Mouse (Mus musculus) thymus, postnatal 0 days (tissue): ENCODE measurements at regions not wholly inside any gene's neighbourhood (a gene's known extent, or its start where the extent isn't known, plus 50 kb on each side); places are given as distances from the start of the nearest gene placed in this dataset.

Experiments used
- DNase-seq: peaks from one replicate; pipeline ENCODE4 v3.0.0-alpha.2; 2015; ENCODE audit warnings: low spot score

DNA sequence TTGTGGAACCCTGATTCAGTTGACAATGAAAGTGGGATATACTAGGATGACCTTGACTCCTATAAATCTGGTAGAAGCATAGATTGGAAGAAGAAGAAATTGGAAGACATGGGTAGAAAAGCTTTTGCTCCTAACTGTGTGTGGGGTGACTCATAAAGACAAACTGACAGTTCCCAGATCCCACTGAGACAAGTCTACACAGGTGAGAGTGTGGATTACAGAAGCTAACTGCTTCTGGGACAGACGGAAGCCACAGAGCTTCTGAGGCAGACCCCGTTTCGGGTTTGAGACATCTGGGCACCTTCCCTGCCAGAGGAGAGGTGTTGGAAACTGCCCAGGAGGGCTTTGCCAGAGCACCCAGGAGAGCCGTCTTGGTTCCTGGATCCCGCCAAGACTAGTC is 204.7 kb upstream of the Fam98a start:
- no peak for DNase-seq

DNA sequence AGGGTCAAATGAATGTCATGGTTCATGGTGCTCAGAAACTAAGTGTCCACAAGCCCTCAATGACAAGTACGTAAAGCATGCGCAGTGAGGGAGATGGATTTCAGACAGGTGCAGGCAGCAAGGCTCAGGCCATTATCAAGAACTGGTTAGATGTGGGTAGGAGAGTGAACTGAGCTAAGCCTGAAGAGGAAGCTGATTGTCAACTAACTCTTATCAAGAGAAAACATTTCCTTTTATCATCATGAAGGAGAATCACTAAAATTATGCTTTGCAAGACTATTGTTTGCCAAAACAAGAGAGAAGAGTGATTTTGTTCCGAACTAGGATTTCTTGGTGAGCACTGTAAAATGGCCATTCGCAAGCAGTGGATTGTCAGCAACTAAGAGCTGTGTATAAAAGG is 164.7 kb upstream of the Fam98a start:
- no peak for DNase-seq

DNA sequence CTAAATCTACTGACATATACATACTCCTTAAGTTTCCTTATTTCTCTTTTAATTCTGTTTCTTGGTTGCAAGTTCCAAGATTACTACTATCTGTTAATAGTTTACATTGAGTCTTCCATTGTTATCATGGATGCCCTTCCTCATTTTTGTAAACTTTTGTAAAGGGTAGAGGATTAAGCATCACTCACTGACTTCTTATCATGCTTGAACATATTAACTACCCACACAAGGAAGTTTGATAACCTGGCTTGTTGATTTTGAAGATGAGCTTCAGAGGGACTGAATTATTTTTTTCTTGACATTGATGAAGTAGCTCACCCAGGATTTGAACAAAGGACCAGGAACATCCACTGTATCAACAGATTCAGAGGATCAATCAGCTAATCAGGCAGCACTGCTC is 162.8 kb upstream of the Fam98a start:
- DNase-seq: no peak

DNA sequence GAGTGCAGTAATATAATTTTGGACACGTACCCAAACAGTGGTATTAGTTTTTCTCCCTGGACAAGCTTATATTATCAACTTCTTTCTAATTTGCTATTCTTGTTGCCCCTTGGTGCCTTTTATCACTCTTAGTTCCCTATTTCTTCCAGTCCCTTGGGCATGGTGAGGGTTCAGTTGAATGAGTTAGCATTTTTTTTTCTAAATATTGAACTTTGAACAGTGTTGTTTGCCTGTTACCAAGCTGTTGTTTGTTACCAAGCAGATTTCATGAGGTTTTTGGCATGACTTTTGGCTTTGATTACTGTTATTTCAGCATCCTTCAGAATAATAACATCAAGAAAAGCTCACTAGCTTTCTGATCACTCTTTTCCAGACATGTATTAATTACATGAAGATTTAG is 162.3 kb upstream of the Fam98a start:
- DNase-seq: no peak

DNA sequence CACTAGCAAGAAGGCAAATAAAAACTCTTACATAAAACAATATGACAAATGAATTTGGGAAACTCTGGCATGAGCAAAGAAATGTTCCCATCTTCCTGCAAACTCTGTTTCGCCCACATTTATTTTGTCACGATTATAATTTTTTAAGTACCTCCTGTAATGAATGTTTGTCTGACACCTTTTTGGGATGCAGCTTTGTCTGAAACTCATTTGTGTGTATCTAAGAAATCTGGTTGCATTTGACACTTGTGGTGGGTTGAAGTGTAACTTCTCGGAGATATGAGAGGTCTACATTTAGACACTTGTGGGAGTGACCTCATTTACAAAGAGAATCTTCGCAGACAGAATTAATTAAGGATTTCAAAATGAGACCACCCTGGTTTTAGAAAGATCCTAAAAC is 155.9 kb upstream of the Fam98a start:
- no peak for DNase-seq

DNA sequence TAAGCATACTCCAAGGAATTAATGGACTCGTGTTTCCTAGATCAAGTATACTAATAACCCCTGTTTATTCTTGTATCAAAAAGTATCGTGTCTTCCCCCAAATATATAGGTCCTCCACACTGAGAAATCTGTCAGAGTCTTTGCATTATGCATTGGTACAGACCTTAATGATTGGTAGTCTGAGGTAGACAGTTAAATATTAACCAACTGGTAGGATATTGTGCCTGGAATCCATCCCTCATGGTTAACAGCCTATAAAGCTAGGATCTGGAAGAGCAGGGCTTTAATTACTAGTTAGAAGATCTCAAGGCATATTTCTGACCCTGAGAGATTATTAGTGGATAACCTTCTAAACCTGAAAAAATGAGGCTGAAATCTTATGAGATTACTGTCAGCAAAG is 153.6 kb upstream of the Fam98a start:
- DNase-seq: no peak

DNA sequence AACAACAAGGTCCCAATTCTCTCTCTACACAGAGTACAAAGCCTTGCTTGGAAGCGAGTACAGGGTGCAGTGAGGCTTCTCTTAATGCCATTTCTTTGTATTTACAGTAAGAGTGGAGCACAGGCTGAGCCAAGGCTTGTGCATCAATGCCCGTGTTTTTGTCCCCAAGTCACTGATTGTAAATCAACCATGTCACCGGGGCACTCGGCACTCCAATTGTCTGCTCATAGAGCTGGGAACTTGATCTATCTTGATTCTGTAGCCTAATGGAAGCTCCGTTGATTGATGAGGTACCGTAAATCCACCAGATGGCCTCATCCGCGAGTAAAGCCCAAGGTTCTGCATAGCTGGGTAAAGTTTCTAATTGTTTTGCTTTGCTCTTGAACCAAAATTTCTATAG is 152.1 kb upstream of the Fam98a start:
- no peak for DNase-seq

DNA sequence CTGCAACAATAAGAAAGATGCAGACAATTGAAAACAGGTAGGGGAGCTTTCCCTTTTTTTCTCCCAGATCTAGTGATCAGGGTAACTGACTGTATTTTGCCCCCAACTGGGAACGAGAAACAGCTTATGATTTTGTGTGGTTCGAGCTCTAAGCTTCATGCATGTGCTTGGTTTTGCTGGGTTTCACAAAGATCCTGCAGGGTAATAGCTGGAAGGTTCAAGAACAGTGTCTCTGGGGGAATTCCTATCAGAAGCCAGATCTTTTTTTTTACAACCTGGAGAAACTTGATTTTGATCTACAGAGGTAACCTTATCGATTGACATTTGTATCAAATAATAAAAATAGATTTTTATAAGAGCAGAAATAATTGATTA is 145.0 kb upstream of the Fam98a start:
- DNase-seq: no peak

DNA sequence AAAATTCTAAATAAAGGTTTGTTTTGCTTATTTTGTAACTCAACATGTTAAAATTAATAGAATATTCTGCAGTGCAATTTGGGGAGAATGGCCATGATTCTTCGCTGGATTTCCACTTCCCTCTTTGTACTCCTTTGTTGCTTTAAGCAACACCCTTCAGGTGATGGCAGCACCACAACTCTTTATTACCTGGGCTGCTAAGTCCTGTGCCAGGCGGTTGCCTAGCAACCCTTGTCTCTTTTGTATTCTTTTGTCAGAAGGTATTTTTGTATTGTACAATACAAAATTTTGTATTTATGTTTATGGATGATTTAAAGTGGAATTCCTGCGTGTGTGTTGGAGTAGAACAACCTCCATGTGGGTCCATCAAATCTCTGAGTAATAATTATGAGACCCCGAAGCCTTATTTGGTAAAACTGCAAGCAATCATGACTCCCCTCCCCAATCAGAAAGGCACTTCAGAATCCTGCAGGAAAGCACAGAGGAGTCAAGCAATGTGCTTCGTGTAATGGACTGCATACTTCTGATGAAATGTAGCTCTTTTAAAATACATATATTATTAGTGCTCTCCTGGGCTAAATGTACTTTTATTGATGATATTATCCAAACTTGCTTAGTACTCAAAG is 144.5 kb upstream of the Fam98a start:
- no peak for DNase-seq

DNA sequence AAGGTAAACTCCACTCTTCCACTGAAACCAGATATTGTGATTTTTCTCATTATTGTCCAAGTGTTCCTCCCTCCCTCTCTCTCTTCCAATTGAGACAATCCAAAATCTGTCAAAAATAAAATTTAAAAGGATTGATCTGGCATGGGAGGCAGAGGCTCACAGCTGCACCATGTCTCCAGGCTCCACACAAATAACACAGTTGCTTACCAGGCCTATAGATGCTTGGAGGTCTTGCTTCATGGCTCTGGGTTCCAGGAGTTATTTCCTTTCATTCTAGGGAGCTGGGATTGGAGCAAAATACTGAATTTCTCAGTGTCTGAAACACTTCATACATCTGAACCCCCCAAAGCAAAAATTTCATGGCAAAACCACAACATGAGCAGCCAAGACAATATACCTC is 134.2 kb upstream of the Fam98a start:
- DNase-seq: no peak

DNA sequence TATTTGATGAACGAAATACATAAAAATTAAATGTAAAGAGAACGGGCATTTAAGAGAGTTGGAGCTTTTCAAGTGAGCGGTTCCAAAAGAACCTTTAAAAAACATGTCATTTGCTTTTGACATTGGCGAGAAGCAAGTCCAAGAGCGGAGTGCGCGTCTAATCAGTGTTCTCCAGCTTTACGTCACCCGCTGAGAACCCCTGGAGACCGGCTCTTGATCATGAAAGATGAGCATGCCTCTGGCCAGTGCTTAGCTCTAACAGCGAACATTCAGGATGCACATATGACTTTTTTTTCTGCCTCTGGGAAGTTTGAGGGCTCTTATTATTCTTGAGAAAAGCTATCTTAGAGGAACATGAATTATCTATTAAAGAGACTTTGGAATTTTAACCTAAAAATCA is 95.2 kb upstream of the Fam98a start:
- DNase-seq: no peak

DNA sequence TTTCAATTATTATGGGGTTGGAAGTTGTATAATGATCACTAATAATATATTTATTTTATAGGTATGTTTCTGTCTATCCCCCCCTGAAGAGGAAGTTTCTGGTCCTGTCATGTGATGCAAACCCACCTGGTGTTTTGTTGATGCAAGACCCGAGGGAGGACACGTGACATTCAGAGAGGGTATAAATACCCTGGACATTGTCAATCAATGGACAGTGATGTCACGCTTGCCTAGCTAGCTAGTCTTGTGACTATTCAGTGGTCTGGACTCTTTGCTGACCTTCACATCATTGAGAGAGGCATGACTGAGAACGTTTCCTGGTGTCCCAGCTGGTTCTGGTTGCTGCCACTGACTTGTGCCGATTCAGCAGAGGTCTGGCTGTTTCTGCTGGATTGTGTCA is 93.0 kb upstream of the Fam98a start:
- no peak for DNase-seq

DNA sequence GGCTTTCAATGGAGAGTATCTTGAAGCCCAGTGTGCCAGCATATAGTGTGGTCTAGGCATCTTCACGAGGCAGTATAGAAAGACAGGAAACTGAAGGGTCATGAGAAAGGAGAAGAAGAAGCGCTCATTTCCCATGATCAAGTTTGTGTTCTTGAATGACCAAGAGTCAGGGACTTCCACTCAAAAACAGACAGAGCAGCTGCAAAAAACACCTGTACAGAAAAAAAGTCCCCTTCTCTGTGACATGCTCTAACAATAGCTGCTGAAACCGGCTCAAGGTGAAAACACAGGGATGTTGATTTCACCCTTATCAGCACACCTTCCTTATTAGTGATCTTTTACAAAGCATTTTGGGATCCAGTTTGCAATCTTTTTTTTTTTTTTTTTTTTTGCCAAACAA is 90.6 kb upstream of the Fam98a start:
- DNase-seq: no peak

DNA sequence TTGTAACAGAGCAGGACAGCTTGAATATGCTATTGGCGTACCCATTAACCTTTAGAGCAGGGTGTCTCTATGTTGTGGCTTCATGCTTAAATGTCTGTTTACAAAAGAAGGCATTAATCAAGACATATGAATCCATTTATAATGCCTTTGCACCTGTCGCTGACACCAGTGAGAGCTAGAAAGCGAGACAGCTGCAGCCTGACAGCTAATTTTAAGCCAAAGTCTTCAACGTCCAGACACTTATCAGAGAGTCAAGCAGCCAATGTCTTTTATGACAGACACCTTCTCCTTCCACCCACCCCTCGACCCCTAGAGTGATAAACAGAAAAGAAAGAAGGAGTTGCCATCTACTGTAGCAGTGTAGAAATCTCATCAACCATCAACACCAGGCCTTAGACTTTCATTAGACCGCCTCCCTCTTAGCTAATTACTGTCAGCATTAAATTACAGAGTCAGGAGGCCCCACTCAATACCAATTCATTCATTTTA is 89.3 kb upstream of the Fam98a start:
- no peak for DNase-seq

DNA sequence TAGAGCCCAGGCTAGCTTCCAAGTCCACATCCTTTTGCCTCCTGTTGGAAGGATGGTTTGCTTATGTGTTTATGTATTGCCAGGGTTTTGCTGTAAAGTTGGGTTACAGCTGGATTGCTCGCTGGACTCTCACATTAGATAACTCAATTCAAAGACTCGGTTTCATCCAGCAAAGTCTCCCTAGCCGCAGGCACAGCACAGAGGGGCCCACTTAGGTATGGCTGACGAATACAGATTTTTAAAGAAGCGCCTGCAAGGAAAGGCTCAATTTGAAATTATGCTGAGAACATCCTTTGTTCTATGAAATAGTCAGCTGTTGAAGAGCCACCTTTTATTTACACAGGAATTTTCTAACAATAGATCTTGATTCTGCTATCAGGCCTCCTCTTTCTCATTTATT is 88.8 kb upstream of the Fam98a start:
- DNase-seq: no peak

DNA sequence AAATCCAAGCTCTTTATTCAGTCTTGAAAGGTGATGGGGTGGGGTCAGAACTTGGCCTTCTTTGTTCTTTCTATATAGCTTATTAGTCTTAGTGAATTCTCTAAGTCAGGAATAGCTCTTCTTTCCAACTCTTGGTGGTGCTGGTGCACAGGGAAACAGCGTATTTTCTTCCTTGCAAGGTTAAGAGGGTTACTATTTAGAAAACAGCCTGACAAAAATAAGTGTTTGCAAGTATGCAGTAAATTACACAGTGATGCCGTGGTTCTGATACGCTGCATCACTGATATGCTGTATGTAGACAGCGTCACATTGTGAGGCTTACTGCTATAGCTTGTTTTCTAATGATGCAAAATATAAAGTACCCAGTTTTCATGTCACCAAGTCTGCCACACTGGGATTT is 78.1 kb upstream of the Fam98a start:
- DNase-seq: no peak

DNA sequence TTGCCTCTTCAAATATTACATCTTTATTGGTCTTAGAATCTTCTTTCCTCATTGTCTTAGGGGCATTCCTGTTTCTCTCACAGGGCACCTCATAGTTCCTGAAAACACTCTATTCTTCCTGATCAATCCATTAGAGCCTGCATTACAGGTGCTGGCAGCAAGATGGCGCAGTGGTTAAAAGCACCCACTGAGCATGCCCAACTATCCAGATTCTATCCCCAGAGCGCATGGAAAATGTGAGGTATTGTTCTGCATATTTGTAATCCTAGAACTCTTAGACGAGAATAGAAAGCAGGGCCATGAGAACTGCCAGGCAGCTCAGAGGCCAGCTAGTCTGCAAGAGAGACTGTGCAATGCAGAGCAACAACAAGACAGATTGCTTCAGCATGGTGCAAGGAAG is 67.7 kb upstream of the Fam98a start:
- DNase-seq: no peak

DNA sequence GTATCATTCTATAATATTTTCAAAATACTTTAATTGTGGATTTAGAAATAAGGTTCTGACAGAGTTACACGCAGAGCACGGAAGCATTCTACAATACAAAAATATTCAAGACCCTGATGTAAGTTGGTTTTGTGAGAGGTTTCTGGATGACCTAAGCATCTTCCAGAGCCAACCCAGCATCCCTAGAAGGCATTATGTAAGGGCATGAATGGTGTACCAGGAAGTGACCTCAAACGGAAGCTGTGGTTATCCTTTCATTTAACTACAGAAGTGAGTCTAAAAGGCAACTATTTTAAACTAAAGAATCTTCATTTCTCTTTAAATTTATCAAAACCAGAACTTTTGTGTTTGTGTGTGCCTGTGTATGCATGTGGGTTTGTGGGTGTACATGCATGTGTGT is 66.8 kb upstream of the Fam98a start:
- no peak for DNase-seq

DNA sequence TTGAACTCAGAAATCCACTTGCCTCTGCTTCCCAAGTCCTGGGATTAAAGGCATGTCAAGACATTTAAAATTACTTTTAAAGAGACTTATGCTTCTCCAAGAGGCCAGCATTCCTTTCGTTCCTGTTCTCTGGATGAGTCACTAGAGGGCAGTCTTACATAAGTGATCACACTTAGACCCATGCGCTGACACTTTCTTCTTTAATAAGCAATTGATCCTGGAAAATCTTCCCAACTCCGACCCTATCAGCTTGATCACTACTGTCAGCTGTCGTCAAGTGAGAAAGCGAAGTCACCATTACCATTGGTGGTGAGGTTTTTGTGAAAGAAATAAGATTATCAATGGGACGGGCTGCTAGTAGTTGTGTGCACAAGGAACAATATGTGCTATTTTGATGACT is 65.5 kb upstream of the Fam98a start:
- no peak for DNase-seq

DNA sequence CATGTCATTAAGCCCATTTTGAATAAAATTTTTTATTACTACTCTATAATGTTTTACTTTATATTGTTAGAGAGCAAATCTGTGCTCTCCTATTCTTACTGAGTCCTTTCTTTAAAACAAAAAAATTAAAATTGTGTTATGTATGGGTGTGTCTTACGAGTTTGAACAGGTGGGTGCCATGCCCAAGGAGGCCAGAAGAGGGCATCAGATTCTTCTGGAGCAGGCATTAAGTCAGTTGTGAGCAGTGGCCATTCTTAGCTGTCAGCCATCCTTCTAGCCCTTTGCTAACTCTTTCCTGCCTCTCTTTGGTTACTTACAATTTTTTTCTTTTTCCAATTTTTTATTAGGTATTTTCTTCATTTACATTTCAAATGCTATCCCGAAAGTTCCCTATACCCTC is 63.6 kb upstream of the Fam98a start:
- peak; percentile 15 for DNase-seq

DNA sequence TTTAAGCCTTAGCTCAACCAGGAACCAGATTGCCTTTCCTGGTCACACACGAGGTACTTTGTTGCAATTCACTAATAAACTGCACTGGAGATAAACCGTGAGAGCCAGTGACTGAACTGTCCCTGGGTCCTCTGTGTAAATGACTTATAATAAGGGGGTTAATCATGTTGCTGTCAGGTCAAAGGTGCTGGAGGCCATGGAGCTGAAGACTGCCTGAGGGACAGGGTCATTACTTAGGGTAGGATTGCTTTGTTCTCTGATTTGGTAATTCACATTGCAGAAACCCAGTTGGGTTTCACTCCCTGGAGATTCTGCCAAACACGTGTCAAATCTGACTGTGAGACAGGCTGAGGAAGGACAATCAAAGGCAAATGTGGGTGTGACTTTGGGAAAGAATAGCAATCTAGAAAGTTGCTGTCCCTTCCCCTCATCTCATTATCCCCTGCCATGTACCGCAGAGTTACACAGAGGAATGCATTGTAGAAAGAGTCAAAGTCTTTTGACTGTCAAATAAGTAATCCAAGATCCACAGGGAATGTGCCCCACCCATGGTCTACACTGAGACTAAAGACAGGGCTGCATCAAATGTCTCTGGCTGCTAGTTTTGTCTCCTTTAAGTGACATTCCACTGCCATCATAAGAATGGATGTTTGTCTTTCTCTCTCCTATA is 51.8 kb upstream of the Fam98a start:
- DNase-seq: no peak
